Mouse (Mus musculus) cerebellum, adult 2 months (tissue): ENCODE measurements around the gene Tbc1d14.

Experiments
- CTCF ChIP-seq: fragments of 200-500 bp; IDR thresholded peaks from 2 replicates; pipeline ENCODE4 v1.5.1; 2011; ENCODE audit warnings: low read depth, mild to moderate bottlenecking, control low read depth, low read length, moderate library complexity, borderline replicate concordance; ENCODE audit not compliant: insufficient read depth
- POLR2A ChIP-seq: fragments of 200-500 bp; IDR thresholded peaks from 2 replicates; pipeline ENCODE4 v1.6.1; 2011; ENCODE audit warnings: low read length, control low read depth, borderline replicate concordance; ENCODE audit not compliant: insufficient read depth

GRCm38 (mm10) chr5:36510956-36511355 is 82.1 kb downstream of the Tbc1d14 start:
- no peak for TF ChIP-seq CTCF
- TF ChIP-seq POLR2A = no peak
